Comparison of ENCODE assay signal across 27 mouse cellular contexts in the genomic region with DNA sequence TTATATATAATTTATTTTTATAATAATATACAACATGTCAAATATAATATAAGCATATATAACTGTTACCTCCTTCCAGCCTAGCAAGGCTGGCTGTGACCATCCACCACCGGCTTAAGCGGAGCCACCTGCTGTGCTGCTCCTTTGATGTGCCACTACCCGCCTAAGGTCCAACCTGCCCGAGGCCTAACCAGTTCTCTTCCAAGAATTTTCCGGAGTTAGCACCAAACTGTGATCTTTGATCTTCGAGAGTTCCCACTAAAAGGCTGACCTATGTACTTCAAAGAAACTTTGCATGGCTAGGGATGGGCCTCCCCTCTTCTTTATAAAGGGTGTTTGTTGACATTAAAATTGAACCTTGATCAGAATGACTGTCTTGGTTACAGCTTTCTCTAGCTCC. TPM values are rescaled to one million over a fixed set of nuclear protein-coding genes. Genes with fewer than 3 reads are reported as not detected.
DNase-seq lines count a peak whose midpoint lies in the region; ATAC-seq lines count a peak whose summit lies in the region.
"Had no signal": no experiment of that assay in that cellular context is flagged by ENCODE, and none has a peak within 500 bp of the region (broad histone marks: within the 10 kb centered on the region; RNA-seq: fewer than 3 reads in every experiment).

No protein-coding gene starts in this region.

- no peaks in the 10 kb centered on the region for H3K9me3 ChIP-seq in kidney, embryonic 16.5 days (ENCODE audit: low read length)
- no peaks in the 10 kb centered on the region for H3K9me3 ChIP-seq in intestine, embryonic 15.5 days
- H3K9me3 ChIP-seq: embryonic facial prominence, embryonic 15.5 days; forebrain, embryonic 10.5 days; heart, embryonic 15.5 days; hindbrain, embryonic 13.5 days had no signal

- no peak overlapping the region for H3K27ac ChIP-seq in kidney, embryonic 16.5 days (ENCODE audit: low read length)
- no peak overlapping the region for H3K27ac ChIP-seq in intestine, embryonic 15.5 days
- H3K27ac ChIP-seq: embryonic facial prominence, embryonic 15.5 days; forebrain, embryonic 10.5 days; heart, adult 2 months; heart, embryonic 15.5 days; hindbrain, embryonic 13.5 days had no signal

- WGBS in kidney, embryonic 16.5 days = 29% methylated on average over 6 of the region's 6 CpGs
- WGBS in intestine, embryonic 15.5 days = 30% methylated on average over 6 of the region's 6 CpGs

- ATAC-seq in kidney, embryonic 16.5 days (ENCODE audit: low FRiP score, low TSS enrichment) = no peak
- peak; percentile 87 for ATAC-seq in intestine, embryonic 15.5 days
- ATAC-seq: activated CD4-positive, CD25-positive, alpha-beta regulatory T cell, adult 4 months; CD4-positive, CD25-positive, alpha-beta regulatory T cell, adult 4 months; forebrain, embryonic 14.5 days had no signal

- DNase-seq in kidney, adult 11 months = peak; percentile 76
- peak; percentile 76 for DNase-seq in kidney, adult 9 months
- DNase-seq in kidney, postnatal 36 days = peak; percentile 49 to 68
- no peak for DNase-seq in spleen, postnatal 4 days (ENCODE audit: low spot score in 2 of 2)
- DNase-seq in spleen, postnatal 10 days (ENCODE audit: low spot score in 2 of 2) = no peak
- no peak for DNase-seq in frontal cortex, postnatal 14 days (ENCODE audit: low spot score in 2 of 2)
- DNase-seq: adrenal gland, adult 2 months; adrenal gland, postnatal 25 days; B cell, adult 2 months; cerebellum, adult 2 months; cerebellum, postnatal 10 days; gastrocnemius, postnatal 14 days; heart, adult 2 months; heart, postnatal 14 days had no signal

- H3K9ac ChIP-seq in kidney, embryonic 16.5 days (replicated peaks; ENCODE audit: low read length) = no peak overlapping the region
- no peak overlapping the region for H3K9ac ChIP-seq in intestine, embryonic 15.5 days
- H3K9ac ChIP-seq: embryonic facial prominence, embryonic 15.5 days; heart, embryonic 15.5 days; hindbrain, embryonic 13.5 days had no signal

- no peaks in the 10 kb centered on the region for H3K4me1 ChIP-seq in kidney, embryonic 16.5 days (ENCODE audit: insufficient read depth, low read length)
- no peaks in the 10 kb centered on the region for H3K4me1 ChIP-seq in intestine, embryonic 15.5 days (replicated peaks)
- H3K4me1 ChIP-seq: embryonic facial prominence, embryonic 15.5 days; forebrain, embryonic 10.5 days; heart, embryonic 15.5 days; hindbrain, embryonic 13.5 days had no signal

- no peaks in the 10 kb centered on the region for H3K36me3 ChIP-seq in kidney, embryonic 16.5 days (ENCODE audit: insufficient read depth, low read length)
- no peaks in the 10 kb centered on the region for H3K36me3 ChIP-seq in intestine, embryonic 15.5 days
- H3K36me3 ChIP-seq: embryonic facial prominence, embryonic 15.5 days; forebrain, embryonic 10.5 days; heart, embryonic 15.5 days; hindbrain, embryonic 13.5 days had no signal

- H3K4me3 ChIP-seq in kidney, embryonic 16.5 days (ENCODE audit: low read length) = no peak overlapping the region
- no peak overlapping the region for H3K4me3 ChIP-seq in intestine, embryonic 15.5 days (replicated peaks)
- H3K4me3 ChIP-seq: embryonic facial prominence, embryonic 15.5 days; erythroblast, embryonic 14.5 days; forebrain, embryonic 10.5 days; heart, adult 2 months; heart, embryonic 15.5 days; hindbrain, embryonic 13.5 days had no signal

- no peak overlapping the region for H3K4me2 ChIP-seq in kidney, embryonic 16.5 days (replicated peaks; ENCODE audit: low read depth, low read length)
- H3K4me2 ChIP-seq in intestine, embryonic 15.5 days (replicated peaks) = no peak overlapping the region
- H3K4me2 ChIP-seq: embryonic facial prominence, embryonic 15.5 days; heart, embryonic 11.5 days; heart, embryonic 15.5 days; hindbrain, embryonic 13.5 days had no signal

- no peaks in the 10 kb centered on the region for H3K27me3 ChIP-seq in kidney, embryonic 16.5 days (ENCODE audit: insufficient read depth, low read length)
- no peaks in the 10 kb centered on the region for H3K27me3 ChIP-seq in intestine, embryonic 15.5 days (replicated peaks)
- H3K27me3 ChIP-seq: embryonic facial prominence, embryonic 15.5 days; heart, embryonic 15.5 days; hindbrain, embryonic 13.5 days had no signal

RNA-seq across cellular contexts. Expression of gene Maats1, which starts 7.5 kb away (rescaled TPM):
- polyA plus RNA-seq in kidney, embryonic 16.5 days (2015; fragmentation: Nextera tagmentation; extraction: Ambion mirVana) = 0.08 and 0.26 TPM in 2 replicates
- 0.08 and 0.18 TPM in 2 replicates for polyA plus RNA-seq in intestine, embryonic 15.5 days (2015; fragmentation: Nextera tagmentation; extraction: Ambion mirVana)
- polyA plus RNA-seq: adrenal gland, adult 2 months; erythroblast, embryonic 14.5 days had no signal

RNA-seq across cellular contexts. Expression of gene Cox17, which starts 12.4 kb away (rescaled TPM):
- polyA plus RNA-seq in kidney, embryonic 16.5 days (2015; fragmentation: Nextera tagmentation; extraction: Ambion mirVana) = 147 and 149 TPM in 2 replicates
- polyA plus RNA-seq in intestine, embryonic 15.5 days (2015; fragmentation: Nextera tagmentation; extraction: Ambion mirVana) = 233 TPM in 2 replicates

RNA-seq across cellular contexts. Expression of gene Gm21987, which starts 12.4 kb away (rescaled TPM):
- not detected in 2 replicates for polyA plus RNA-seq in kidney, embryonic 16.5 days (2015; fragmentation: Nextera tagmentation; extraction: Ambion mirVana)
- 0.53 TPM in 1 of 2 replicates, not detected in the other for polyA plus RNA-seq in intestine, embryonic 15.5 days (2015; fragmentation: Nextera tagmentation; extraction: Ambion mirVana)
- polyA plus RNA-seq: activated CD4-positive, CD25-positive, alpha-beta regulatory T cell, adult 4 months; adrenal gland, adult 2 months; CD4-positive, CD25-positive, alpha-beta regulatory T cell, adult 4 months; cerebellum, adult 2 months; embryonic facial prominence, embryonic 15.5 days; forebrain, embryonic 10.5 days; forebrain, embryonic 14.5 days; gonadal fat pad, adult 2 months; heart, adult 2 months; hindbrain, embryonic 13.5 days had no signal

RNA-seq across cellular contexts. Expression of gene Popdc2, which starts 27.6 kb away (rescaled TPM):
- polyA plus RNA-seq in kidney, embryonic 16.5 days (2015; fragmentation: Nextera tagmentation; extraction: Ambion mirVana) = 0.54 and 6.7 TPM in 2 replicates
- polyA plus RNA-seq in intestine, embryonic 15.5 days (2015; fragmentation: Nextera tagmentation; extraction: Ambion mirVana) = 14.8 and 15.4 TPM in 2 replicates

RNA-seq across cellular contexts. Expression of gene Nr1i2, which starts 39.8 kb away (rescaled TPM):
- 0.39 and 0.46 TPM in 2 replicates for polyA plus RNA-seq in kidney, embryonic 16.5 days (2015; fragmentation: Nextera tagmentation; extraction: Ambion mirVana)
- 12.1 and 13.1 TPM in 2 replicates for polyA plus RNA-seq in intestine, embryonic 15.5 days (2015; fragmentation: Nextera tagmentation; extraction: Ambion mirVana)
- polyA plus RNA-seq: activated CD4-positive, CD25-positive, alpha-beta regulatory T cell, adult 4 months; adrenal gland, adult 2 months; CD4-positive, CD25-positive, alpha-beta regulatory T cell, adult 4 months; cerebellum, adult 2 months; embryonic facial prominence, embryonic 11.5 days; embryonic facial prominence, embryonic 15.5 days; erythroblast, embryonic 14.5 days; forebrain, embryonic 10.5 days; forebrain, embryonic 14.5 days; heart, adult 2 months; heart, embryonic 15.5 days; hindbrain, embryonic 13.5 days had no signal

Comparison
In these comparisons a context has a peak if more than half of its experiments do, and no peak if none do; other contexts are left out.
1. DNase-seq: peak in kidney, adult 11 months (single experiment), kidney, adult 9 months (single experiment) and kidney, postnatal 36 days (2 of 2); none in spleen, postnatal 4 days (0 of 2), spleen, postnatal 10 days (0 of 2) and frontal cortex, postnatal 14 days (0 of 2).